Mouse (Mus musculus) forebrain, embryonic 16.5 days (tissue): ENCODE measurements at regions not wholly inside any gene's neighbourhood (a gene's known extent, or its start where the extent isn't known, plus 50 kb on each side); places are given as distances from the start of the nearest gene placed in this dataset.
A peak's percentile ranks its signal among the peaks of the same experiment; 100 is the strongest.

Experiments used
- ATAC-seq: fragments of 200-750 bp; cut with Nextera tagmentation; 2 replicates; pipeline ENCODE4 v1.8.0; 2017; ENCODE audit warnings: mild to moderate bottlenecking, moderate library complexity
- H3K27ac ChIP-seq: fragments of 300-500 bp; sonication (generic); 2 replicates; pipeline ENCODE4 v1.5.1; 2014; ENCODE audit warnings: low read length, control low read depth
- H3K27me3 ChIP-seq: fragments of 300-500 bp; sonication (generic); replicated peaks from 2 replicates; pipeline ENCODE4 v1.6.1; 2014; ENCODE audit warnings: low read length; ENCODE audit not compliant: control insufficient read depth, insufficient read depth
- H3K36me3 ChIP-seq: fragments of 300-500 bp; sonication (generic); 2 replicates; pipeline ENCODE4 v1.6.1; 2014; ENCODE audit not compliant: control insufficient read depth, insufficient read depth
- H3K4me1 ChIP-seq: fragments of 300-500 bp; sonication (generic); replicated peaks from 2 replicates; pipeline ENCODE4 v1.6.1; 2014; ENCODE audit warnings: low read length; ENCODE audit not compliant: control insufficient read depth, insufficient read depth
- H3K4me2 ChIP-seq: fragments of 300-500 bp; sonication (generic); 2 replicates; pipeline ENCODE4 v1.6.1; 2014; ENCODE audit warnings: mild to moderate bottlenecking, low read length, control low read depth
- H3K4me3 ChIP-seq: fragments of 300-500 bp; sonication (generic); replicated peaks from 2 replicates; pipeline ENCODE4 v1.5.1; 2014; ENCODE audit warnings: mild to moderate bottlenecking, low read length, control low read depth
- H3K9ac ChIP-seq: fragments of 300-500 bp; sonication (generic); replicated peaks from 2 replicates; pipeline ENCODE4 v1.6.1; 2014; ENCODE audit warnings: low read depth, low read length, control low read depth
- H3K9me3 ChIP-seq: fragments of 300-500 bp; sonication (generic); 2 replicates; pipeline ENCODE4 v1.6.1; 2016; ENCODE audit warnings: low read length; ENCODE audit not compliant: control insufficient read depth
- WGBS: fragments of 180-500 bp; shearing (Covaris S2); extraction: QIAGEN DNeasy Blood & Tissue Kit; methylation state at CpG from one replicate; pipeline ENCODE4 v1.1.7; 2014; 5-methylcytosine and 5-hydroxymethylcytosine counted together

DNA sequence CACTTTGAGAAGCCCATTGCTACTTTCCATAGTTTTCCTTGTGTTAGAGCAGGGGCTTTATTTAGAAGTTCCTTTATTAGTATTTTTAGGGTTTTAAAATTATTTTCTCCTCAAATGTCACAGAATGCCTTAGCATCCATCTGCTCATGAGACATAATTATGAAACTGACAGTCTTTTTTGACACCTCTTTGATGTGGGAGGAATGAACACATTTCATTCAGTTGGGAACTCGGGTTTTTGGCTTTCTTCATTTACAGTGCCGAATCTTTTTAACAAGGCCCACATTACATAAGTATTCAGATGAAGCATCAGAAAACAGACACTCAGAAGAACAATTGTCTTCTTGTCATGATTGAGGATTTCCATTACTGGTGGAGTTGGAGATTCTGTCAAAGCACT lies 843.6 kb downstream of the Lrrtm4 start:
- ATAC-seq: peak; percentile 47
- H3K27ac ChIP-seq: no peak overlapping the region
- WGBS: 49% methylated on average over 2 of the region's 2 CpGs
- no peaks in the 10 kb centered on the region for H3K36me3 ChIP-seq
- no peak overlapping the region for H3K4me2 ChIP-seq
- no peaks in the 10 kb centered on the region for H3K9me3 ChIP-seq
- H3K9ac ChIP-seq: no peak overlapping the region
- no peak overlapping the region for H3K4me3 ChIP-seq
- H3K27me3 ChIP-seq: no peaks in the 10 kb centered on the region
- peaks cover 3% of the 10 kb centered on the region; the same call in 1 of the 2 replicates for H3K4me1 ChIP-seq

DNA sequence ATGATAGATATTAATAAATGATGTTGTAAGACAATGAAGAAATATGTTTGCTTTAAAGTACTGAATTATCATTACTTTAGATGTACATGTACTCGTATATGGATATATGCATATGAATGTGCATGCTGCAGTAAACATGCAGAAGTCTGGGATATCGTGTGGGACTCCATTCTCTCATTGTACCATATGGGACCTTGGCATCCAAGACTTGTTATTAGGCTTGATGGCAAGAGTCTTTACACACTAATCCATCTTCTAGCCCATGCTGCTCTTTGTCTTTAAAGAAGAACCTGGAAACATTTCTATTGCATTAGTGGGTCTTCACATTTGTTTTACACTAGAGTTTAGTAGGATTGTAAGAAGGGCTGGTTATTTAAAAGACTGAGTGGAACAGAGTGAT lies 844.1 kb downstream of the Lrrtm4 start:
- Histone ChIP-seq H3K4me3 (no peak overlapping the region), H3K36me3 (no peaks in the 10 kb centered on the region), H3K4me2 (no peak overlapping the region), H3K4me1 (peaks cover 3% of the 10 kb centered on the region; the same call in 1 of the 2 replicates), H3K27me3 (no peaks in the 10 kb centered on the region), H3K9me3 (no peaks in the 10 kb centered on the region), H3K9ac (no peak overlapping the region), H3K27ac (no peak overlapping the region)
- no peak for ATAC-seq
- 64% methylated on average over 2 of the region's 2 CpGs for WGBS

- Histone ChIP-seq H3K27ac (peak overlapping the region; percentile 60), H3K9ac (no peak overlapping the region), H3K27me3 (no peaks in the 10 kb centered on the region), H3K9me3 (no peaks in the 10 kb centered on the region), H3K4me2 (no peak overlapping the region), H3K4me1 (peaks cover 3% of the 10 kb centered on the region; the same call in 1 of the 2 replicates), H3K36me3 (no peaks in the 10 kb centered on the region), H3K4me3 (no peak overlapping the region)
- ATAC-seq: peak; percentile 85
- WGBS: 58% methylated on average over 6 of the region's 6 CpGs
Observed at GRCm38 (mm10) chr6:80865809-80866603, 847.3 kb downstream of the Lrrtm4 start.

- ATAC-seq: no peak
- Histone ChIP-seq H3K9ac (no peak overlapping the region), H3K9me3 (no peaks in the 10 kb centered on the region), H3K27me3 (no peaks in the 10 kb centered on the region), H3K4me3 (no peak overlapping the region), H3K4me2 (no peak overlapping the region), H3K27ac (no peak overlapping the region), H3K36me3 (no peaks in the 10 kb centered on the region), H3K4me1 (no peaks in the 10 kb centered on the region)
- 65% methylated on average over 3 of the region's 3 CpGs for WGBS
Observed at GRCm38 (mm10) chr6:80885363-80885762, 866.7 kb downstream of the Lrrtm4 start.

- H3K4me2 ChIP-seq: no peak overlapping the region
- no peak overlapping the region for H3K27ac ChIP-seq
- ATAC-seq: peak; percentile 85
- no peaks in the 10 kb centered on the region for H3K9me3 ChIP-seq
- H3K4me3 ChIP-seq: no peak overlapping the region
- H3K9ac ChIP-seq: no peak overlapping the region
- H3K27me3 ChIP-seq: no peaks in the 10 kb centered on the region
- WGBS: 57% methylated on average over 2 of the region's 2 CpGs
- H3K4me1 ChIP-seq: no peaks in the 10 kb centered on the region
- no peaks in the 10 kb centered on the region for H3K36me3 ChIP-seq
Observed at GRCm38 (mm10) chr6:80905220-80905619, 886.5 kb downstream of the Lrrtm4 start.

GRCm38 (mm10) chr6:80929799-80930198 lies 911.1 kb downstream of the Lrrtm4 start:
- ATAC-seq: peak; percentile 86
- no peaks in the 10 kb centered on the region for H3K9me3 ChIP-seq
- no peak overlapping the region for H3K9ac ChIP-seq
- peak overlapping the region; percentile 71 for H3K27ac ChIP-seq
- no peaks in the 10 kb centered on the region for H3K27me3 ChIP-seq
- H3K36me3 ChIP-seq: no peaks in the 10 kb centered on the region
- 47% methylated on average over 1 of the region's 1 CpGs for WGBS
- H3K4me1 ChIP-seq: 0 out of 2 replicates have a peak, but pooled peaks cover 2% of the 10 kb centered on the region
- H3K4me3 ChIP-seq: no peak overlapping the region
- no peak overlapping the region for H3K4me2 ChIP-seq

GRCm38 (mm10) chr6:80975162-80975561 lies 948.3 kb upstream of the Gcfc2 start:
- WGBS: 69% methylated on average over 2 of the region's 2 CpGs
- Histone ChIP-seq H3K27me3 (no peaks in the 10 kb centered on the region), H3K27ac (no peak overlapping the region), H3K9ac (no peak overlapping the region), H3K36me3 (no peaks in the 10 kb centered on the region), H3K9me3 (no peaks in the 10 kb centered on the region), H3K4me1 (no peaks in the 10 kb centered on the region), H3K4me3 (no peak overlapping the region), H3K4me2 (no peak overlapping the region)
- no peak for ATAC-seq

GRCm38 (mm10) chr6:80993511-80993910 lies 930.0 kb upstream of the Gcfc2 start:
- Histone ChIP-seq H3K9me3 (no peaks in the 10 kb centered on the region), H3K4me3 (no peak overlapping the region), H3K4me1 (no peaks in the 10 kb centered on the region), H3K9ac (no peak overlapping the region), H3K27me3 (no peaks in the 10 kb centered on the region), H3K4me2 (no peak overlapping the region), H3K27ac (no peak overlapping the region), H3K36me3 (no peaks in the 10 kb centered on the region)
- ATAC-seq: no peak
- WGBS: 55% methylated on average over 3 of the region's 3 CpGs

DNA sequence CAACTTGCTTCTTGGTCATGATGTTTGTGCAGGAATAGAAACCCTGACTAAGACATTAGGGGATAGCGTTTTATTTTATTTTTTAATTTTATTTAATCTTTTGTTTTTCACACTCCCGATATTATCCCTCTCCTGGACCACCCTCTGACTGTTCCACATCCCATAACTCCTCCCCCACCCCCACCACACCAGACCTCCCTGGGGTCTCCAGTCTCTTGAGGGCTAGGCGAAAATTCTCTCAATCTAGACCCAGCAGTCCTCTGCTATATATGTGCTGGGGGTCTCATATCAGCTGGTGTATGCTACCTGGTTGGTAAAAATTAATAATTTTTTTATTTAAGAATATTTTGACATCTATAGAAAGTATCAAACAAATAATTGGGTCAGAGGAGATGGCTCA lies 898.9 kb upstream of the Gcfc2 start:
- Histone ChIP-seq H3K9ac (no peak overlapping the region), H3K27me3 (no peaks in the 10 kb centered on the region), H3K36me3 (no peaks in the 10 kb centered on the region), H3K27ac (no peak overlapping the region), H3K4me2 (no peak overlapping the region), H3K4me1 (no peaks in the 10 kb centered on the region), H3K4me3 (no peak overlapping the region), H3K9me3 (no peaks in the 10 kb centered on the region)
- no peak for ATAC-seq
- 98% methylated on average over 3 of the region's 3 CpGs for WGBS
